9 mouse cellular contexts compared by ENCODE assay signal in genomic region chr1:75380951-75381350, GRCm38 (mm10). TPM values are rescaled to one million over a fixed set of nuclear protein-coding genes. Genes with fewer than 3 reads are reported as not detected.
DNase-seq lines count a peak whose midpoint lies in the region; ATAC-seq lines count a peak whose summit lies in the region.
"Had no signal": no experiment of that assay in that cellular context is flagged by ENCODE, and none has a peak within 500 bp of the region (broad histone marks: within the 10 kb centered on the region; RNA-seq: fewer than 3 reads in every experiment).

No protein-coding gene starts in this region.

- peak overlapping the region; percentile 75; the same call in 1 of the 2 replicates for H3K9ac ChIP-seq in heart, embryonic 11.5 days (ENCODE audit: low read depth, low read length)

- H3K27me3 ChIP-seq in heart, embryonic 11.5 days (ENCODE audit: control insufficient read depth, insufficient read depth, low read length) = no peaks in the 10 kb centered on the region
- H3K27me3 ChIP-seq in limb, embryonic 10.5 days (ENCODE audit: low read depth, poor library complexity, severe bottlenecking) = peaks cover 46% of the 10 kb centered on the region

- H3K9me3 ChIP-seq in heart, embryonic 11.5 days (replicated peaks; ENCODE audit: control insufficient read depth, low read length) = no peaks in the 10 kb centered on the region
- no peaks in the 10 kb centered on the region for H3K9me3 ChIP-seq in limb, embryonic 10.5 days (replicated peaks)

- H3K36me3 ChIP-seq in heart, embryonic 11.5 days (ENCODE audit: control insufficient read depth, insufficient read depth, low read length) = no peaks in the 10 kb centered on the region
- peaks cover 12% of the 10 kb centered on the region for H3K36me3 ChIP-seq in limb, embryonic 10.5 days

- no peak for DNase-seq in heart, postnatal 10 days
- DNase-seq in 3T3-L1 (ENCODE audit: low read depth, low spot score) (peak; percentile 19), R1 (ENCODE audit: low read depth, low spot score) (peak; percentile 71)
- DNase-seq in limb, embryonic 10.5 days (ENCODE audit: low spot score) = no peak
- DNase-seq in adrenal gland, postnatal 36 days = no peak
- DNase-seq in left cerebral cortex, postnatal 36 days (ENCODE audit: low spot score in 2 of 2) = no peak
- DNase-seq in testis, postnatal 10 days (ENCODE audit: low spot score) = no peak
- DNase-seq: left cerebral cortex, postnatal 4 days had no signal

- intact Hi-C loops in heart, postnatal 10 days (cut with DNase I) = no loop called here
- intact Hi-C loops in left cerebral cortex, postnatal 36 days (cut with DNase I) = no loop called here

- H3K4me1 ChIP-seq in heart, embryonic 11.5 days (ENCODE audit: control insufficient read depth, insufficient read depth, low read length) = peaks cover 57% of the 10 kb centered on the region
- H3K4me1 ChIP-seq in limb, embryonic 10.5 days = peaks cover 67% of the 10 kb centered on the region

- peak overlapping the region; percentile 84; the same call in 1 of the 2 replicates for H3K4me2 ChIP-seq in heart, embryonic 11.5 days

- 15% methylated on average over 2 of the region's 2 CpGs for WGBS in heart, embryonic 11.5 days (ENCODE audit: insufficient replicate concordance)
- WGBS in limb, embryonic 10.5 days = 42% methylated on average over 2 of the region's 2 CpGs

- peak overlapping the region; percentile 79 for H3K27ac ChIP-seq in heart, embryonic 11.5 days (ENCODE audit: low read depth, low read length)
- peak overlapping the region; percentile 46; the same call in 1 of the 2 replicates for H3K27ac ChIP-seq in limb, embryonic 10.5 days

- ATAC-seq in heart, embryonic 11.5 days (replicated peaks; ENCODE audit: insufficient number of reproducible peaks, low FRiP score, low TSS enrichment) = no peak

- H3K4me3 ChIP-seq in heart, embryonic 11.5 days (ENCODE audit: low read depth, low read length) = no peak overlapping the region; the same call in 1 of the 2 replicates
- H3K4me3 ChIP-seq in limb, embryonic 10.5 days = peak overlapping the region; percentile 86; the same call in 1 of the 2 replicates

RNA-seq across cellular contexts. Expression of gene Speg, which starts 5.9 kb away (rescaled TPM):
- polyA plus RNA-seq in heart, embryonic 11.5 days (2014; fragmentation: Nextera tagmentation; extraction: Ambion mirVana) = 60.7 and 66.5 TPM in 2 replicates
- 100 to 1,000 TPM; 104 to 112 TPM for total RNA-seq in heart, postnatal 10 days (2021)
- 45.7 and 49.6 TPM in 2 replicates for polyA plus RNA-seq in limb, embryonic 10.5 days (2016; fragmentation: Nextera tagmentation; extraction: Ambion mirVana)
- total RNA-seq in adrenal gland, postnatal 36 days (2021) = 10 to 100 TPM in 1 of 2 experiments, 1 to 10 TPM in 1; 9.8 to 10.8 TPM
- 100 to 1,000 TPM; 173 to 212 TPM for total RNA-seq in left cerebral cortex, postnatal 36 days (2021)

RNA-seq across cellular contexts. Expression of gene Des, which starts 20.8 kb away (rescaled TPM):
- 428 and 477 TPM in 2 replicates for polyA plus RNA-seq in heart, embryonic 11.5 days (2014; fragmentation: Nextera tagmentation; extraction: Ambion mirVana)
- total RNA-seq in heart, postnatal 10 days (2021) = 100 to 1,000 TPM; 909 to 916 TPM
- polyA plus RNA-seq in limb, embryonic 10.5 days (2016; fragmentation: Nextera tagmentation; extraction: Ambion mirVana) = 6.2 and 7.8 TPM in 2 replicates
- 10 to 100 TPM; 18.6 to 19.5 TPM for total RNA-seq in adrenal gland, postnatal 36 days (2021)
- total RNA-seq in left cerebral cortex, postnatal 36 days (2021) = 1 to 10 TPM in 1 of 2 experiments, under 1 TPM in 1; 0.84 to 1.5 TPM

RNA-seq across cellular contexts. Expression of gene Gmppa, which starts 54.8 kb away (rescaled TPM):
- polyA plus RNA-seq in heart, embryonic 11.5 days (2014; fragmentation: Nextera tagmentation; extraction: Ambion mirVana) = 49.8 and 57.2 TPM in 2 replicates
- 10 to 100 TPM; 39.7 to 40.1 TPM for total RNA-seq in heart, postnatal 10 days (2021)
- 50.4 and 61.7 TPM in 2 replicates for polyA plus RNA-seq in limb, embryonic 10.5 days (2016; fragmentation: Nextera tagmentation; extraction: Ambion mirVana)
- total RNA-seq in adrenal gland, postnatal 36 days (2021) = 10 to 100 TPM; 58.7 to 72.1 TPM
- total RNA-seq in left cerebral cortex, postnatal 36 days (2021) = 10 to 100 TPM; 50.0 to 59.0 TPM

Comparison
In these comparisons a context has a peak if more than half of its experiments do, and no peak if none do; other contexts are left out.
1. DNase-seq: peak in 3T3-L1 (single experiment) and R1 (single experiment); none in heart, postnatal 10 days (0 of 2), limb, embryonic 10.5 days (single experiment), adrenal gland, postnatal 36 days (0 of 2), left cerebral cortex, postnatal 36 days (0 of 2) and testis, postnatal 10 days (single experiment).
2. RNA of gene Speg, which starts 5.9 kb away (total RNA-seq): 173 to 212 TPM in left cerebral cortex, postnatal 36 days and 104 to 112 TPM in heart, postnatal 10 days; 9.8 to 10.8 TPM in adrenal gland, postnatal 36 days; every median in the first group is over 4 times any median in the second.
3. RNA of gene Des, which starts 20.8 kb away (total RNA-seq): 909 to 916 TPM in heart, postnatal 10 days; 18.6 to 19.5 TPM in adrenal gland, postnatal 36 days and 0.84 to 1.5 TPM in left cerebral cortex, postnatal 36 days; every median in the first group is over 10 times any median in the second.